Mouse (Mus musculus) macrophage (primary cell): ENCODE measurements around the gene Pip5k1c. TPM values are rescaled to one million over a fixed set of nuclear protein-coding genes. Genes with fewer than 3 reads are reported as not detected.

Experiments used
- H3K27ac ChIP-seq: fragments of 350-480 bp; formaldehyde crosslinking; 2 replicates; pipeline ENCODE4 v1.9.0; 2021
- H3K36me3 ChIP-seq: fragments of 350-480 bp; formaldehyde crosslinking; 2 replicates; pipeline ENCODE4 v1.9.0; 2021; ENCODE audit errors: inconsistent target
- H3K4me3 ChIP-seq: fragments of 350-480 bp; formaldehyde crosslinking; 2 replicates; pipeline ENCODE4 v1.9.0; 2021; ENCODE audit errors: inconsistent target
- H3K79me2 ChIP-seq: fragments of 350-480 bp; formaldehyde crosslinking; 2 replicates; pipeline ENCODE4 v1.9.0; 2021; ENCODE audit errors: inconsistent target
- WGBS: methylation state at CpG from one replicate; pipeline ENCODE4 v1.1.7; 2026; ENCODE audit warnings: inconsistent platforms; ENCODE audit not compliant: missing documents; 5-methylcytosine and 5-hydroxymethylcytosine counted together
- polyA plus RNA-seq: library from polyadenylated mRNA; stranded (reverse); fragments of 250-400 nt; gene quantifications from 3 replicates; pipeline ENCODE4 v1.2.4, GENCODE M21; 2018; ENCODE audit warnings: inconsistent platforms

The Pip5k1c gene
- polyA plus RNA-seq, 1 experiment from 2014 or later: 85.8 TPM

DNA sequence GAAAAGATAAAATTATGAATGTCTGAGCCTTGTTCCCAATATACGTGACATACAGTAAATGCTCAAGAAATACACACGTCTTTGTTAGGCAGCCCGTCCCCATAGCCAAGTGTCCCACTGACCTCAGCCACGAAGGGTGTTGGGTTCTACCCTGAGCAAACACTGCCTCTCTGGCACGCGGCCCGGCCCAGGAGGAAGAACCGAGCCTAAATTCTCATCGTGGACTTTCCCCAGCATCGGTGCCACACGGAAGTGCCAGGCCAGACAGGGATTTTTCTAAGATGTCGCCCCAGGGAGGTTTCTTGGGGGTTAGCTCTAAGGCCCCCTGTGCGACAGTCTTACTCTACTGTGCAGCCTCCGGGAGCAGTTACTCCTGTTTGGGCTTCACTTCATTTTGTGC is 3.0 kb upstream of the Pip5k1c start:
- Histone ChIP-seq H3K36me3 (no peaks in the 10 kb centered on the region), H3K27ac (no peak overlapping the region), H3K4me3 (no peak overlapping the region), H3K79me2 (peaks cover 17% of the 10 kb centered on the region)
- WGBS: 75% methylated on average over 14 of the region's 14 CpGs

DNA sequence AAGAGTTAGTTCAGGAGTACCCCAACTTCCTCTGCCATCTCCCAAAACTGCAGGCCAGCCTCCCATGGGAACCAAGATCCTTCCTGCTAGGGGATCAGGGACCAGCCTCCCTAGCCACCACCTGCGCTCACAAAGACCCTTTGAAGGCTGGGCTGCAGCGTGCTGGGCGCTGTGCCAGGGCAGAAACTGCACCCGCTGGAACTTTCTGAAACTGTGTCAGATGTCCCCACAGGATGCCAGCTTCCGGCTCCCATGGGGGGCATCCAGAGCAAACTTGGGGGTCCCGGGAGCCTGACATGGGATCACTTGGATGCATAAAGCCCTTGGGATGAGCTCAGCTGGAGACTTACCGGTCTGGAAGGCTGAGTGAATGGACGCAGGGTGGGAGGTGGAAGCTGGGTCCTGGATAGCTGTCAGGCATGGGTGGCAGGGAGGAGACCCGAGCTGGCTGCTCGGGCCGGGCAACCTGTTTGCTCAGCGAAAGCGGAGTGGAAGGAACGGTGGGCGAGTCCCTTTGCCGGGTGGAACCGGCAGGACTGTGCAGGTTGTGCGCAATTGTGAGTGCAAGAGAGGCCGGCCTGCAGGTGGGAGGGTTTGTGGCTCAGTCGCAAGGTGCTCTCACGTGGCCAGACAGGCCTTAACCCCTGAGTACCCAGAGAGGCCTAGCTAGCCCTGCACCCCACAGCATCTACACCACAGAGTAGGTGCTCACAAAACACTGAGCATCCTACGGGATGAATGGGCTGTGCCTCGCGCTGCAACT is 1.9 kb upstream of the Pip5k1c start:
- no peak overlapping the region for H3K4me3 ChIP-seq
- H3K36me3 ChIP-seq: no peaks in the 10 kb centered on the region
- peak overlapping the region; percentile 41 for H3K27ac ChIP-seq
- H3K79me2 ChIP-seq: peaks cover 28% of the 10 kb centered on the region
- 44% methylated on average over 22 of the region's 24 CpGs for WGBS

GRCm38 (mm10) chr10:81291511-81292104 is 1.2 kb upstream of the Pip5k1c start, which contains the start of gene Tjp3:
Tjp3 (minus strand) TSS chr10:81291581.
- Histone ChIP-seq H3K4me3 (no peak within 1 kb of the TSS), H3K27ac (peak within 1 kb of the TSS; percentile 41), H3K79me2 (peaks cover 35% of the 10 kb centered on the region), H3K36me3 (no peaks in the 10 kb centered on the region)
- WGBS: 17% methylated on average over 9 of the region's 9 CpGs

GRCm38 (mm10) chr10:81293334-81294030 is 719 bp downstream of the Pip5k1c start:
- Histone ChIP-seq H3K79me2 (peaks cover 54% of the 10 kb centered on the region), H3K36me3 (no peaks in the 10 kb centered on the region), H3K4me3 (peak overlapping the region; percentile 79), H3K27ac (peak overlapping the region; percentile 43)
- WGBS: 2% methylated on average over 25 of the region's 25 CpGs

- 31% methylated on average over 8 of the region's 8 CpGs for WGBS
- Histone ChIP-seq H3K27ac (peak overlapping the region; percentile 43), H3K4me3 (peak overlapping the region; percentile 79), H3K79me2 (peaks cover 63% of the 10 kb centered on the region), H3K36me3 (no peaks in the 10 kb centered on the region)
Observed at GRCm38 (mm10) chr10:81294442-81294841, 1.7 kb downstream of the Pip5k1c start.

DNA sequence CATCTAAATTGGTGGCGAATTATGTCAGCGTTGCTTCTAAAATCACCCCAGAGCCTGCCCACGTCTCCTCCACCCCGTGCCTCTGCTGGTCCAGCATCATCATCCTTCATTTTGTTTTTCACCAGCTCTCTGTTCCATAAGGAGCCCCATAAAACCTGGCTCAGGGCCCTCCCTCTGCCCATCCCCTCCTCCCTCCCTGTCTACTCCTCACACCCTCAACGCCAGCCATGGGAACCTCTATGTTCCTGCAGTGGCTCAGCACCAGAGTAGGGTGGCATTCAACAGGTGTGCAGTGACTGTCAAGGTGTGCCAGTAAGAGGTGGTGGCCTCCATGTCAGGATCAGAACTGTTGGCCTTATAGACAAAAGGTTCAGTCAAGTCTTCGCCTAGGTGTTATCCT is 2.4 kb downstream of the Pip5k1c start:
- Histone ChIP-seq H3K27ac (no peak overlapping the region), H3K79me2 (peaks cover 71% of the 10 kb centered on the region), H3K36me3 (no peaks in the 10 kb centered on the region), H3K4me3 (no peak overlapping the region)
- 89% methylated on average over 6 of the region's 6 CpGs for WGBS

GRCm38 (mm10) chr10:81297246-81297645 is 4.5 kb downstream of the Pip5k1c start:
- Histone ChIP-seq H3K36me3 (no peaks in the 10 kb centered on the region), H3K4me3 (peak overlapping the region; percentile 20; the same call in 1 of the 2 replicates), H3K79me2 (peaks cover 91% of the 10 kb centered on the region), H3K27ac (peak overlapping the region; percentile 99)
- 22% methylated on average over 6 of the region's 6 CpGs for WGBS

DNA sequence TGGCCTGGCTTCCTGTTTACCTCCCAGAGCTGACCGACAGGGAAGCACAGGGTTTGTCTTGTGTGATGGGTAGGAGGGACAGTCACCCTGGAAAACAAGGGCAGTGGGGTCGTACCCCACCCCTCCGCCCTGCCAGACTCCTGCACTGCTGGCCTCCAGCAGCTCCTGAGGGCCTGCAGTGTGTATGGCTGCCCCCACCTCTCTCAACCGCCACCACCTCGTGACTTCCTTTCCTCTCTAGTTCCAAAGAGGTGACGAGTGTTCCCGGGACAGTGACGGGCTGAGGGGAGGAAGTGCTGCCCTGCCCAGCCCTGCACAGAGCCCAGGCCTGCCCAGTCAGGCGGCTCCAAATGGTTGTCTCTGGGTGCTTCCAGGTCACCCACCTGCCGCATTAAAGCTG is 5.1 kb downstream of the Pip5k1c start:
- Histone ChIP-seq H3K4me3 (peak overlapping the region; percentile 20), H3K27ac (peak overlapping the region; percentile 99), H3K36me3 (no peaks in the 10 kb centered on the region), H3K79me2 (peaks cover 97% of the 10 kb centered on the region)
- 2% methylated on average over 10 of the region's 10 CpGs for WGBS

- Histone ChIP-seq H3K79me2 (peaks cover 100% of the 10 kb centered on the region), H3K27ac (peak overlapping the region; percentile 99), H3K36me3 (no peaks in the 10 kb centered on the region), H3K4me3 (peak overlapping the region; percentile 20)
- WGBS: 25% methylated on average over 17 of the region's 17 CpGs
Observed at GRCm38 (mm10) chr10:81298369-81299100, 5.8 kb downstream of the Pip5k1c start.

GRCm38 (mm10) chr10:81299585-81300351 is 7.0 kb downstream of the Pip5k1c start:
- H3K36me3 ChIP-seq: no peaks in the 10 kb centered on the region
- H3K4me3 ChIP-seq: no peak overlapping the region
- 73% methylated on average over 14 of the region's 14 CpGs for WGBS
- H3K79me2 ChIP-seq: peaks cover 100% of the 10 kb centered on the region
- H3K27ac ChIP-seq: peak overlapping the region; percentile 99

DNA sequence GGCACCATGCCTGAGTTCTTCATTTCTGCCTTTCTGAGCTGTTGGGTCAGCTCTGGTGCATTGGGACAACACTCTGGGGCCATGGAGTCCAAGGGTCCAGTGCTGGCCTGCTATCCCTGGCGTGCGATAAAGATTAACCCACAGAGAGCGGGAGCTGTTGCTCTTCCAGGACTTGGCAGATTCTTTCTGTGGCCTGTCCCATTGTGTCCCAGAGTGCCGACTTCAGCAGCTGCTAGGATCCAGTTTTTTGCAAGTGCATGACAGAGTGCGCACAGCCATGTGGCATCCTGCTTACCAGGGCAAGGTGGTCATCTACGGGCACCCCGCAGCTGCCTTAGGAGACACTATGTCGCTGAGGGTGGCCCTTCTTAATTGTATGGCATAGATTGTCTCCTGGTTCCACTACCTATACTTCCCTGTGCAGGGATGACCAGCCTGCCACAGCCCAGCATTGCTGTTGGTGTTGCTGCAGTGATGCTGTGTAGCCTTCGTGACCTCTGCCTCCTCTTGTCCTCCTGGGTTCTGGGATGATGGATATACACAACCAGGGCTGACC is 7.7 kb downstream of the Pip5k1c start:
- peaks cover 100% of the 10 kb centered on the region for H3K79me2 ChIP-seq
- no peak overlapping the region for H3K4me3 ChIP-seq
- peaks cover 4% of the 10 kb centered on the region; the same call in 1 of the 2 replicates for H3K36me3 ChIP-seq
- peak overlapping the region; percentile 99 for H3K27ac ChIP-seq
- 94% methylated on average over 8 of the region's 9 CpGs for WGBS

DNA sequence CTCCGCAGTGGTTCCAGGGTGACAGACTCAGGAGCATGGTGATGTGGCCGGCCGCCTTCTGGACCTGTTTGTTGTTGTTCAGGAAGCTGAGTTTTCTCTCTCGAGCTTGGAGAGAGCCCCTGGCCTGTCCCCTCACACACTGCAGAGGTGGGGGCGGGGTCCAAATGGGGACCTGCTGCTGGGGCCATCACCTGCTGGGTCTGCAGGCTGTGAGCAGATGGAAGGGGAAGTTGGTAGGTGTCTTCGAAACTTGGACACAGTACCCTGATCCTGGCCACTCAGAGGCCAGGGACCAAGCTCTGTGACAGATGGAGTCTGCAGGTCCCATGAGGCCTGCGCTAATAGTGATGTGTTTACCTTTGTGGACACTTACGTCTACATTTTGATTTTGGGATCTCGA is 8.6 kb downstream of the Pip5k1c start:
- Histone ChIP-seq H3K36me3 (peaks cover 12% of the 10 kb centered on the region), H3K79me2 (peaks cover 100% of the 10 kb centered on the region), H3K4me3 (no peak overlapping the region), H3K27ac (no peak overlapping the region)
- 83% methylated on average over 9 of the region's 9 CpGs for WGBS

- Histone ChIP-seq H3K4me3 (no peak overlapping the region), H3K79me2 (peaks cover 99% of the 10 kb centered on the region), H3K27ac (peak overlapping the region; percentile 46), H3K36me3 (peaks cover 22% of the 10 kb centered on the region)
- WGBS: 85% methylated on average over 4 of the region's 4 CpGs
Observed at GRCm38 (mm10) chr10:81302288-81302687, 9.5 kb downstream of the Pip5k1c start.
